Mouse (Mus musculus): ENCODE data around the gene Gnat1.

Gnat1 gene

DNA sequence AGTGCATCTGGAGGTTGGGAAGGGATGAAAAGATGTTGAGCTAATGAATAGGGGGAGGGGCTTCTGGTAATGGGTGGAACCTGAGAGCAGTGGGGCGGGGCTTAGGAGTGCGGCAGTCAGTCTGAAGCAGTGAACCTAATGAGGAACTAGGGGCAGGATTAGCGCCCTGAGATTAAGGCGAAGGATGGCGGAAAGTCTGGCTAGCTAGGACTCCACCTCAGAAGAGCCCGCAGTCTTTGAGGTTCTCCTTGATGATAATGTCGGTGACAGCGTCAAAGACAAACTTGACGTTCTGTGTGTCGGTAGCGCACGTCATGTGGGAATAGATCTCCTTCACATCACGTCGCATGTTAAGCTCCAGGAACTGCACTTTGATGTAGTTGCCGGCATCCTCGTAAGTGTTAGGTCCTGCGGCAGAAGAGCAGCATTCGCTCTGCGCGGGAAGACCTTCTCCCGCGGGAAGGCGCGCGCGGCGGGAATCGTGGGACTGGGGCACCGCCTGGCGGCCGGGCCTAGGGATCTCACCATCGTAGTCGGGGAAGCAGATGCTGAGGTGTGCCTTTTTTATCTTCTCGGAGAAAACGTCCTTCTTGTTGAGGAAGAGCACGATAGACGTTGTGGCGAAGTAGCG is 3.7 kb downstream of the Gnat1 start:
- peak; percentile 85 for DNase-seq (ENCODE audit: low spot score)

DNA sequence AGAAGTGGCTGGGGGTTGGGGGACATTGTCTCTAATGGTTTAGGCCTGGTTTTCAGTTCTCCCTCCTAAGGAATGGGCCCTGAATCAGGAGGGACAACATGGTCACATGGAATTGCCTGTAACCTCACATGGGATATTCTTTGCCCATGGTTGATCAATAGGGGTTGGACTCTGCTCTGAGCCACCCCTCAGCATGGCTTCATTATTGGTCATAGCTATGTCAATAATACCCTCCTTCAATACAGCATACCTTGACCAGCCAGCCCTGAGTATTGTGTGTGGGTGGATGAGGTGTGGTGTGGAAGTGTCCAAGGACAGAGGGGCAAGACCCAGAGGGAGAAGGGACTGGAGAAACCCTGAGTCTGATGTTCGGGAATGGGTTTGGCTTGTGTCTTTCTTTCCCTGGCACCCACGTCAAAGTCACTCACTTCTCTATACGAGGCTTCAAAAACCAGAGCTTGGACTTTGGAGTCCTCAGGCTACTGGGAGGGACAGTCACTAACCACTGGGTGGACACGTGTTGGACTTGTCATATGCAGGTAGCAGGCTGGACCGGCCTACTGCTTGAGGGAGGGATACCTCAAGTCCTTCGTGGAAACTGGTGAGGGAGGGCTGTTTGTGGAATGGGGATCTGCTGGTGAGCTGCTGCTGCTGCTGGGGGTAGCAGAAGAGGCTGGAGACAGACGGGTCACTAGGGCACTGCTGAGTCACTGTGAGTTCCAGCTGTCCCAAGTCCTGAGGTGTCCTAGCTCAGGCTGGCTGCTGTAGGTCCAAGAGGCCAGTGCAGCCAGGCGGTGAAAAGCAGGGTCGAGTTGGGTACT is 4.7 kb downstream of the Gnat1 start:
- DNase-seq (ENCODE audit: low spot score): no peak

DNA sequence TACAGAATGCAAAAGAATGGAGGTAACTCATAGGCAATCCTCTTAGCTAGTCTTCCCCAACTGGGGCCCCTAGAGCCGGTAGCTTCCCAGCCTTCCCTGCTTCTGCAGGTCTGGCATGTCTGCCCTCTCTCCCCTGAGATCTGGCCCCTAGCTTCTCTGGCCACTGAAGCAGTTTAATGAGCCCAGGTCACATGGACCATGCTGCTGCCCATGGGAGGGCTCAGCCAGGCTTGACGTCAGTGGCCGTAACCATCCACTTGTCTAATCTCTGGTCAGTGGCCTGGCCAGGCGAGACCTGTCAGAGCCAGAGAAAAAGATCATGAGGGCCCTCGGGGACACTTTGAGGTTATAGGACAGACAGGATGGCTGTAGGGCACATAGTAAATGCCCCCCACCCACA is 9.3 kb downstream of the Gnat1 start:
- peak; percentile 64 for DNase-seq (ENCODE audit: low spot score)

DNA sequence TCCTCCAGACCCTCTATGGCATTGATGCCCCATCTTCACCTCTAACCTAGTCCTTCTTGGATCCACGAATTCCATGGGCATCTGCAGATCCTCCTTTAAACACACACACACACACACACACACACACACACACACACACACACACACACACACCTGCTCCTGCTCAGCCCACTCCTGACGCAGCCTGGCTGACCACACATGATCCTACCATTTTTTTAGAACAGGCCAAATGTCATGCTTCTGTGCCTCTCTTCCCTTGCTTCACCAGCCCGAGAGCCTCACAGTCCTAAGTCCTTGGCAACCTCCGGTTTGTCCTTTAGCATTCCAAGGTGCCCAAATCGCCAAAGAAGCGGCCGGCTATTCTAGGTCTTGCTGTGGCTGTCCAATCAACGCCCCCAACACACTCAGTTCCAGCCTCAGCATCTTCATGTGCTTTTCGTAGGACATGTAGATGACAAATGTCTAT is 10.0 kb downstream of the Gnat1 start, which contains the start of gene Slc38a3:
Slc38a3 (minus strand) TSS at position 51 of the 466 bp plus-strand sequence.
- no peak for DNase-seq (ENCODE audit: low spot score)

DNA sequence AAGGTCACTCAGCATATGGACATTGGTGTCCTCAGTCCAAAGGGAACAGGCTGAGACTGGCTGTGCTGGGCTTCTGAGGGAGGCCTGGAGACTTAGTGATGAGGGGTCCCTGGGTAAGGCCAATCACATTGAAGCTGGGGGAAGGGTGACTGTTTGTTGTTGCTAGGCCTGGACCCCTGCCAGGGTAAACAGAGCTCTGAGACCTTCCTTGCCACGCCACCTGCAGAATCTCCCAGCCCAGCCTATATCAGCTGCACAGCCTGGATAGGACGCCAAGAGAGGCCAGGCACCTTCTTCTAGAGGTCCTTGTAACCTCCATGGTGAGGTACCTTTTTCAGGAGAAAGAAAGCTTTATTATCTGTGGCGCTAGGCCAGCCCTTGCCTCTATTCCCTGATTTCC is 10.6 kb downstream of the Gnat1 start:
- no peak for DNase-seq (ENCODE audit: low spot score)

DNA sequence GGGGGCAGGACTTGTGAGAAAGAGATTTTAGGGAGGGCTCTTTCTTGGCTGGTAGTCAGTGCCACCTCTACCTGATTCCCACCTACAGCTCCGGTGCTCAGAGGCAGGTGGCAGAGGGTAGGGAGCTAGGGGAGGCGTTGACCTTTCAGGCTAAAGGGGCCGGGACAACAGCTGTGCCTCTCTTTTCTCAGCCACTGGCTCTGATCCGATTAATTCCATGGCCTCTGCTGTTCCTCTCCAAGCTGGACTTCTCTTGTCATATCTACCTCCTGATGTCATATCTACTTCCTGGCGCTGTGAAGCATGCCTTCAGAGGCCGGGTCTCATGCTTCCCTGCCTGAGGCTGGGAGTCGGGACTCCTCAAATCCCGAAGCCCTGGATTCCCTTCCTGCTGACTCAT is 11.5 kb downstream of the Gnat1 start:
- peak; percentile 31 for DNase-seq (ENCODE audit: low spot score)

DNA sequence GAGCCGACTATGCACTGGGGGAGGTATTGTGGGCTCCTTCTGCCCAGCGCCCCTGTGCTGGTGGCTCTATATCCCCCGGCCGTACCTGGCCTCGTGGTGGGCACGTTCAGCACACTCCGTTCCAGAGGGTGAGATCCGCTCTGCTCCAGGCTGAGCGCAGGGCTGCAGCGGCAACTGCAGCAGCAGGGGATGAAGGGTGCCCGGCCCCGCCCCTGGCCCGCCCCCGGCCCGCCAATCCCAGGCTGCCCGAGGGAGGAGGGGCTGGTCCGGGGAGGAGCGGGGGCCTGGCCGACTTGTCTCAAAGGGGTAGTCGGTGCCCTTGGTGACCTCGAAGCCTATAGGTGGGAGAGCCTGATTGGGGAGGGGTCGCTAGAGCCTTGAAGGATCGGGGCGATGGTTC is 12.3 kb downstream of the Gnat1 start:
- DNase-seq (ENCODE audit: low spot score): peak; percentile 76

DNA sequence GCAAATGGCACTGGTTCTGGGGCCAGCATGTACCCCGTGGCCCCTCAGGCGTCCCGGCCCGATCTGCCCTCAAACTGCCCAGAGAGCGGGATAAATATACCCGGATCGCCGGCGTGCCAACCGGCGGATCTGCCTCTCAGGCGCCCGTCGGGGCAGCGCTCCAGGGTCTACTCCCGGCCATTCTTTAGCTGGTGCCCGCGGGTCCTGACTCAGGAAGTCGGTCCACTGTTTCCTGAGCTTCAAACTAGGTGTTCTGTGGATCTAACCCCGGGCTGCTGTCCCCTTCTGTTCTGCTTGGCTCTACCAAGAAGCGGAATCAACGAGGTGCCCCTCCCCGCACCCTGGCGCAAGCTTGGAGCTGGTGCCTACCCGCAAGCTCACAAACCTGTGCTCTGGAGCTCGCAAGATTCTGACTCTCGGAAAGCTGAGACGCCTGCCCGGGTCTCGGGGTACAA is 12.7 kb downstream of the Gnat1 start:
- DNase-seq (ENCODE audit: low spot score): peak; percentile 32

DNA sequence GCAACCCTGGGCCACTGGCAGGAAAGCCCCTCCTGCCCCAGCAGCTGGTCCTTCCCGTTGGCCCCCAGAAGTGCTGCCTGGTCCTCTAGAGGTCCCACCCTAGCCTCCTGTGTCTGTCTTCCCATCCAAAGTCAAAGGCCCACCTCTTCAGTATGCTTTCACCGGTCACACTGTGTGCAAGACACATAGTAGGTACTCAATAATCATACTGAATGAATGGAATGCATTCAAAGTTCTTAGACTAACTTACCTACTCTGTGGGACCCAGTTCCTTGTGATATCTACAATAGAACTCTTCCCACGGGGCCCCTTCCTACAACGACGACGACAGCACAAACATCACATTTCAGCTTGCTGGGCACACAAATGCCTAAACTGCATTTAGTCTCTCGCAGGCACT is 14.2 kb downstream of the Gnat1 start:
- DNase-seq (ENCODE audit: low spot score): no peak

DNA sequence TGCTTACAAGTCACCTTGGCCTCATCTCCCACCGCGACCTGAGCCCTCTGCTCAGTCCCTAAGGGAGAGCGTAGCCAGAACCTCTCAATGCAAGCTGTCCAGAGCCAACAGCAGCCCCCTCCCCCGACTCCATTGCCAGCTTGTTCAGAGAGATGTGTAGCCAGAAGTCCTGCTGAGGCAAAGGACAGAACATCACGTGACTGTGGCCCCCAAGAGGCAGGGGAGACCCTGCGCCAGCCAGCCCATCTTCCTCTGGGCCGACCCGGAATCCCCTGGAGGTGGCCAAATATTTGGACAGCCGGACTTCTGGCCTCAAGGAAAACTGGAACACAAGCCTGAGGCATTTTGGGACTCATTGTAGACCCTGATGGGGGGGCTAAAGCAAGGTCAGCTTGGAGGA is 16.0 kb downstream of the Gnat1 start:
- peak; percentile 49 for DNase-seq (ENCODE audit: low spot score)

DNA sequence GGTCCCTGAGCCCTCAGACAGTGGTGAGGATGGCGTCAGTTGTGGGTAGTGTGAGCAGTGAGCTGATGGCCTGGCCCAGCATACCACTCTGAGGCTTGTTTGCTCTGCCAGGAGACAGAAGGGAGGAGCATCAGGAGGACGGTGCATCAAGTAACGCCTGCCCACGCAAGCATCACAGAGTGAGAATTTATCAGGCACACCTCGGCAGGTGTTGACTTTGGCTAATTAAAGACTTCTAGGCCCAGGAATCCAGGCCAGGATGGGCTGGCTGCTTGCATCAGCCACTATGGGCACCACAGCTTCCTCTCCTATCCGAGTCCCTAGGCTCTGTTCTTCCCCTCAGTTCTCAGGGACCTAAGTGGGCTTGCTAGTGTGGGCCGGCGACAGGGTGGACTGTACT is 17.2 kb downstream of the Gnat1 start:
- DNase-seq (ENCODE audit: low spot score): no peak

DNA sequence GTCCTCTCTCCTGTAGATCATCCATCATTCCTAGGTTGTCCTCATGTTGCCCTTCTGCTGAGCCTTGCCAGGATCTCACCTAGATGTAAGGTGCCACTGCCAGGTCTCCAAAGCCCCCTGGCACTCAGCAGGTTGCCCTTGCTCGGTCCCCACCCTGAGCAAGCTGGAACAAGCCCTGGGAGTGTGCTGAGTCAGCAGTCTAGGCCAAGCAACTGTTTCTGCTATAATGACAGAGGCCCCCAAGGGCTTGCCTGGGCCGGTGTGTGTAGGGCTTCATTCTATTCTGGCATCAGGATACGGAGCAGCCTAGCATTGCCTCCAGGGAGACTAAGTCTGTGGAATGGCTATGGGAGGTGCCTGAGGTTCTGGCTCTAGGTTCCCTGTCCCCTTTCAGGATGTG is 18.7 kb downstream of the Gnat1 start:
- no peak for DNase-seq (ENCODE audit: low spot score)

DNA sequence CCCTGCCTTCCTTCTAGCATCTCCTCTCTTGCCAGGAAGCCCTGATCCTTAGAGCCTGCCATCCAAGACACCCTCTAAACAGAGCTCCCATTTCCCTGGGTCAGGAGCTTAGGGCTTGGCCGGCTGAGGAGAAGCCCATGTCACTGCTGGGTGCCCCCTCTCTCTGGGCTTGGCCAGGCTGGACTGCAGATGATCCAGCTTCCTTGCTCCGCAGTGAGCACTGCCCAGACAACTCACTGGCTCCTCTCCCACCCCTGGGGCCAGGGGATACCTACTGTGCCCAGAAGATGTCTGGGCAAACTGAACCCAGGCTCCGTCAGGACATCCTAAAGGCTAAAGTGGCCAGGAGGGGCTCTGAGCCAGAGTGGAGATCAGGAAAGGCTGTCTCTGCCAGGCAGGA is 19.6 kb downstream of the Gnat1 start:
- no peak for DNase-seq (ENCODE audit: low spot score)

DNA sequence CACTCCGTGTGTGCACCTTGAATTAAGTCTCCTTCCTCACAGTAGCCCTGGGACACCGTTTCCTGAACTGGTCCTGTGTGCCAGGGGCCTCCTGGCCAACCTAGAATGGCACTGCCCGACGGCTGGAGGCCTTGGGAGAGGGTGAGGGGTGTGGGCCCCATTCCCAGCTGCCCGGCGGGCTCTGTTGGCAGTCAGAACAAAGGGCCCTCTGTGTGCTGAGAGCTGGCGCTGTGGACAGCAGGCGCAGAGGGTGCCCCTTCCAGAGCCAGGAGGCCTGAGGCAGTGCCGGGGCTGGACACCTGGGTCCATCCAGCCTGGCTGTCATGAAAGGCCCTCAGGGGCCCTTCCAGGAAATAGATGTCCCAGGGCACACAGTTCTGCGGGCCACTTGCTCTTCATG is 20.0 kb downstream of the Gnat1 start:
- no peak for DNase-seq (ENCODE audit: low spot score)

DNA sequence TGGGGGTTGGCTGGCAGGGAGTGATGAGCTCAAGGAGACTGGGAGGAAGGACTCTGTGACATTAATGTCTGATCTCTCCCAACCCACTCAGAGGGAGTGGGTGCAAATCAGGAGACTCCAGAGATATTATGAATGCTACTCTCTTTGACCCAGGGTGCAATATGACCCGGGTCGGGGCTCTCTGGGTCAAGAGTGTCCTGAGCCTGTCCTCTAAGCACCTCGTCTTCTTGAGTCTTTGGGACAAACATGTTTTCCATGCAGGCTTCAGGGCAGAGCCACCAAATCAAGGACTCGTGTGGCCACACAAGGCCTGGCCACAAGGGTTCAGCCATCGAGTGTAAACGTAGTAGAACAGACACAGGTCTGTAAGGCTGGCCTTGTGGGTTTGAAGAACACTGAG is 21.4 kb downstream of the Gnat1 start:
- DNase-seq (ENCODE audit: low spot score): no peak

DNA sequence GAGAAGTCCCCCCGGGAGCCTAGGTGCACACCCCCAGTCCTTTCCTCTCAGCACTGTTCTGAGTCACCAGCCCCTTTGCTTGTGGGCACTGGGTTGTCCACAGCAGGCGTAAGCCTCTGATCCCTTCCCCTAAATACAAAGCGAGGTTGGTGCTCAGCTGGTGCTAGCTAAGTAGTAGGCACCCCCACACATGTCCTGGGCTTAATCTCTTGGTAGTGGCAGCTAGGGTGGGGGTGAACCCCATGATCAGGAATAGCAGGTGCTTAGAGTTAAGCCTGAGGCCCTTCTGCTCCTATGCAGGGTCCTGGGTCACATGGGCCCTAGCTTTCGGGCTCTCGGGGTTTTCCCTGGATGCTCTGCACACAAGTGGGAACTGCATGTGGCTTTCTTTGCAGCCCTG is 22.4 kb downstream of the Gnat1 start:
- DNase-seq (ENCODE audit: low spot score): no peak

DNA sequence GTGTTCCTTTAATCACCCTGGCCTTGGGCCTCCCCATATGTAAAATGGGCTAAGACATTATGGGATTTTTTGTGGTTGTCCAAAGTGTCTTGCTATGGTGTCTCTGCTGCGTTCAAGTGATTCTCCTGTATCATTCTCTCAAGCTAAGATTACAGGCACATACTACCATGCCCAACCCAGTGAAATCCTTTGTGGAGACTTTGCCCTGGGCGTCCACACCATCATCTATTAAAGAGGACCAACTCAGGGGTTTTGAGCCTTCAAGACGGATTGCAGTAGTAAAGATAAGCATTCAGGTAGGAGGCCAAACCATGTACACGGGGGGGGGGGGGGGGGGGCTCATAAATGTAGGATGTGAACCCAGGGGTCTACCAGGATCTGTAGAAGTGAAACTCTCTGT is 24.9 kb downstream of the Gnat1 start:
- no peak for DNase-seq (ENCODE audit: low spot score)

DNA sequence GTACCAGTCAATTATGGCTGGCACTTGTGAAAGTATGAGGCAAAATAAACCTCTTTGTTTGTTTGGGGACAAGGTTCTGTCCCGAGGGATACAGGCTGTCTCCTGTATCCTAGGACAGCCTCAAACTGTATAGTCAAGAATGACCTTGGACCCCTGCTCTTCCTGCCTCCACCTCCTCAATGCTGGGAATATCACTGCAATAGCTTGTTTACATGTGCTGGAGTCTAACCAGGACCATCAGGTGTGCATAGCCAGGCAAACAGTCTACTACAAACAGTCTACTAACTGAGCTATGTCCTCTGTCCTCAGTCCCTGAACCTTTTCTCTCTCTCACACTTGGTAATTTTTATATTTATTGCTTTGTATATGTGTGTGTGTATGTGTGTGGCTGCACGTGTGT is 26.0 kb downstream of the Gnat1 start:
- no peak for DNase-seq (ENCODE audit: low spot score)

DNA sequence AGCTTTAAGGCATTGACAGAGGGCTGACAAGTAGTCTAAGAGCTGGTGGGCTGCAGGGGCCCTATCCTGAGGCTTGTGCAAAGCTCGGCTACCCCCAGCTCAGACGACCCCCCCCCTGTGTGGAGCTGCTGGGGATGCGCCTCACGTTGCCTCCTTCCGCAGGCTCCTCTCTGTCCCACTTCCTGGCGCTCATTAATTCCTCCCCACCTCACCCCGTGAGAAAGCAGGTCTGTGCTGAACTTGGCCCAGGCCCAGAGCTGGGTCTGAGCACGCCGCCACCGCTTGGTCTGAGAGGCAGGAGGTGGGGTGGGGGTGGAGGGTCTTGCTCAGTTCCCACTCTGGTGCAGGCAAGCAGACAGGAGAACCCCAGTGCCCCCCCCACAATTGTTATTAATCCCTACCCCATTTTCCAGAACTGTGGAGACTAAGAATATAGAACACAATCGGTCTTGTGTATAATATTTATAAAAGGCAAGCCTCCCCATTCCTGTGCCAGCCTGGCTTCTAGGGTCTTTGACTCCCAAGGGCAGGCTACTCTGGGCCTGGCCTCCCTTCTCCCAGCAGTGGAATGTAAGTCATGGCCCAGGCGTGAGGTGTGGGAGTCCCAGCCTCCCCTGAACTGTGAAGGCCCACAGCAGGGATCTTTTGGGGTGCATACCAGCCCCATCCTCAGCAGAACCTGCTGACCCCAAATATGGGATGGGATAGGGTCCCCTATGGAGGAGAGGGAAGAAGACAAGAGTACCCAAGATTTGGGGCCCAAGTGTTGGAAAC is 28.6 kb downstream of the Gnat1 start:
- DNase-seq (ENCODE audit: low spot score): no peak

DNA sequence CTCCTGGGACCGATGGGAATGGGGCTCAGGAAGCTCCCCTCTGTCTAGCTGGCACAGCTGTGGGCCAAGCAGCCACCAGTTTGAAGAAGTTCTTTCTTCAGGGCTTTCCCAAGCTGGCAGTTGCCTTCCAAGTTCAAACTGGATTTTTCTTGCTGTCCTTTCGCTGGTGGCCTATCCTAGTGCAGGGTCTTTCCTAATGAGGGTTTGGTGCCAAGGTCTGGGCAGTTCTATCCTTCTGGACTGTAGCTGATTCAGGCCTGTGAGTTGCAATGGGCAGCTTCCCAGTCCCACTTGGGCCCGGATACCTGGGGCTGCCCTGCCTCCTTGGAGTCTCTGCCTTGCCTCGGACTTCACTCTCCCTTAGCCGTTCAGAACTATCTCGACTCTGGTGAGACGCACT is 29.3 kb downstream of the Gnat1 start:
- DNase-seq (ENCODE audit: low spot score): no peak

DNA sequence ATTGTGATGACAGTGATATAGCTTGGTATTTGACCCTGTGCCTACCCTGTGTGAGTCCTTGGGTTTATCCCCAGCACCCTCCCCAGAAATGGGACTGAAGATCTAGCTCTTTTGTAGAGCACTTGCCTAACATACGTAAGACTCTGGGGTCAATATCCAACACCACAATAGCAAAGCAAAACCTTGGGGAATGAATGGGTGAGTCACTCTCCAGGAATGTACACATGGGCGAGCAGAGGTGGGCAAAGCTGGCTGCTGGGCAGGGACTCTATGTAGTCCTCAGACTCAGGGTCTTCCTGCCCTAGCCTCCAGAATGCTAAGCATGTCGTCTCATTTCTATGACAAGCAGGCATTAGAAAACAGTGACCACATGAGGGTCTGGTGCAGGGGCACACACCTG is 30.7 kb downstream of the Gnat1 start:
- DNase-seq (ENCODE audit: low spot score): no peak

DNA sequence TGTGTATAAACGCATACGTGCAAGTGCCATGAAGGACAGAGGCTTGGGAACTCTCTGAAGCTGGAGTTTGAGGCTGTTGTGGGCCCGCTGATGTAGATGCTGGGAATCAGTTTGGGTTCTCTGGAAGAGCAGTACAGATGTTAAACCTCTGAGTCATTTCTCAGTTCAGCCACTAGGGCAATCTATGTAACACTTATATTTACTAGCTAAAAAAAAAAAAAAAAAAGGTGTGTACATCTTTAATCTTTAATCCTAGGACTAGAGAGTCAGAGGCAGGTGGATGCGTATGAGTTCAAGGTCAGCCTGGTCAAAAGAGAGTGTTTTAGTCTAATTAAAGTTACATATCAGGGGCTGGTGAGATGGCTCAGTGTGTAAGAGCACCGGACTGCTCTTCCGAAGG is 32.5 kb downstream of the Gnat1 start:
- DNase-seq (ENCODE audit: low spot score): no peak

DNA sequence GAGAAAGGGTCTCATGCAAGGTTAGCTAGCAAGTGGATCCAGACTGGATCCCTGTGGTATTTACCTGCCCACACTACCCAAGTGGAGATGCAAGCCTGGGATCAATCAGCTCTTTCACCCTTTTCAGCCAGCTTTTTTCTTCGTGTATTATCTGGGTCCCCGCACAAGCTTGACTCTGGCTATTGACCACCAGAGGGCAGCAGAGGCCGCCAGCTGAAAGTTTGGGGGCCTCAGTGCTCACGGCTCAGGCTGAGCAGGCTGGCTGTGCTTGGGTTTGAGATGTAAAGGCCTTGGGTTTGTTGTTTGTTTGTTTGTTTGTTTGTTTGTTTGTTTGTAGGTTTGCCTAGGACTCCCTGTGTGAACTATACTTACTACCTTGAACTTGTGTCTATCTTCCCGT is 33.9 kb downstream of the Gnat1 start:
- peak; percentile 95 for DNase-seq (ENCODE audit: low spot score)

Measured in retina, embryonic 14.5 days (tissue).